Mouse (Mus musculus): ENCODE results near the gene Oca2. TPM values are rescaled to one million over a fixed set of nuclear protein-coding genes. Genes with fewer than 3 reads are reported as not detected.

Oca2 gene
- polyA plus RNA-seq, 1 experiment = not detected

DNA sequence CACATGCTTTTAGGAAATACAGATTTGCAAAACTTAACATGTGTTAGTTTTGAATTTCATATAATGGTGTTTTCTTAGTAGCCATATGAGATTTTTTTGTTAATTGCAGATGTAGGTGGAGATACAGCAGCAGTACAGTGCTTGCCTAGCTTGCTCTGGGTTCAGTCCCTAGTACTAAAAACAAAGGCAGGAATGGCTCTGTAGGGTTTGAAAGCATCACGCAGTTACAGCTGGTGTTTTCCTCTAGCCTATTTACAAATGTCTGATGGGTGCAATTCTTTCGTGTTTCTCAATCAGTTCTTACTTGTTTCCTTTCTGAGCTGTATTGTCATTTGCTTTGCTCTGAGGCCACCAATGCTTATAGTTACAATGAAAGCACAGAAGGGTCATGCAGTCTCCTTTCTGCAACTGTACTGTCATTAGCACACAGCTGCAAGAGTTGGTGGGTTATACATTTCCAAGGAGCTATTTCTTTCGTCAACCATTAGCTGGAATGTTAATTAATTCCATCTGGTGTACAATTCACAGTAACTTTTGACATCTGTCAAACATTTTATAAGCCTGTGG lies 18.4 kb downstream of the Oca2 start:
- Histone ChIP-seq H3K4me3 (ENCODE audit: insufficient read depth, poor library complexity, severe bottlenecking) (no peak overlapping the region), H3ac (ENCODE audit: control insufficient read depth, insufficient read length, low read depth) (no peak overlapping the region), H3K79me3 (ENCODE audit: low read depth) (no peaks in the 10 kb centered on the region), H3K36me3 (ENCODE audit: control insufficient read depth, insufficient read depth) (no peaks in the 10 kb centered on the region), H3K27me3 (ENCODE audit: control insufficient read depth, insufficient read depth, insufficient read length) (no peaks in the 10 kb centered on the region), H3K79me2 (ENCODE audit: control insufficient read depth, insufficient read depth) (no peaks in the 10 kb centered on the region)
- TF ChIP-seq CTCF (IDR thresholded peaks at IDR 0.05; ENCODE audit: control insufficient read depth, insufficient read depth, insufficient read length) (no peak), FOSL1 (IDR thresholded peaks at IDR 0.05; ENCODE audit: insufficient read depth, low read length, poor library complexity, severe bottlenecking) (no peak), MAX (IDR thresholded peaks at IDR 0.05) (no peak), CEBPB (IDR thresholded peaks at IDR 0.05; ENCODE audit: low read depth) (no peak), MYOG (IDR thresholded peaks at IDR 0.05; ENCODE audit: control insufficient read depth, extremely low read depth, insufficient read length) (no peak), MYOD1 (IDR thresholded peaks at IDR 0.05; ENCODE audit: control insufficient read depth, insufficient read length, low read depth) (no peak), USF1 (IDR thresholded peaks at IDR 0.05; ENCODE audit: low read depth) (no peak)

DNA sequence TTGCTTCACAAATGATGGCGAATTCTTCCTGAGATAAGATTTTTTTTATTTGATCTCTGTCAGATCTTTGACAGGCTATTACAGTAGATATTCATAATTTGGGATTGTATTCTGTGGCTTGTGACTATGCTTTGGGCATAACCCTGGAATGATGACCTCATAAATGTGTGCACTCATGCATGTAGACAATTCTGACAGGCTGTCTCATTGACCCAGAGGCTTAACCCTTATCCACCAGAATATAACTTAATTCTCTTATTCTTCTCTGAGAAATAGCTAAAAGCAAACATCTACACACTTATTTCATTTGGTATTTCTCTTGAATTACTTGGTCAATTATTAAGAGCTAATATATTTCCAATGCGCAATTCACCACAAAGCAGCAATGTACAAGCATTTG lies 37.9 kb downstream of the Oca2 start:
- Histone ChIP-seq H3K36me3 (ENCODE audit: control insufficient read depth, insufficient read depth) (no peaks in the 10 kb centered on the region), H3K79me3 (ENCODE audit: low read depth) (no peaks in the 10 kb centered on the region), H3ac (ENCODE audit: control insufficient read depth, insufficient read length, low read depth) (no peak overlapping the region), H3K79me2 (ENCODE audit: control insufficient read depth, insufficient read depth) (no peaks in the 10 kb centered on the region), H3K27me3 (ENCODE audit: control insufficient read depth, insufficient read depth, insufficient read length) (no peaks in the 10 kb centered on the region), H3K4me3 (ENCODE audit: insufficient read depth, poor library complexity, severe bottlenecking) (no peak overlapping the region)
- TF ChIP-seq FOSL1 (IDR thresholded peaks at IDR 0.05; ENCODE audit: insufficient read depth, low read length, poor library complexity, severe bottlenecking) (no peak), CEBPB (IDR thresholded peaks at IDR 0.05; ENCODE audit: low read depth) (no peak), USF1 (IDR thresholded peaks at IDR 0.05; ENCODE audit: low read depth) (no peak)

- Histone ChIP-seq H3K79me2 (ENCODE audit: control insufficient read depth, insufficient read depth) (no peaks in the 10 kb centered on the region), H3K4me3 (ENCODE audit: insufficient read depth, poor library complexity, severe bottlenecking) (no peak overlapping the region), H3K36me3 (ENCODE audit: control insufficient read depth, insufficient read depth) (no peaks in the 10 kb centered on the region), H3ac (ENCODE audit: control insufficient read depth, insufficient read length, low read depth) (no peak overlapping the region), H3K79me3 (ENCODE audit: low read depth) (no peaks in the 10 kb centered on the region), H3K27me3 (ENCODE audit: control insufficient read depth, insufficient read depth, insufficient read length) (no peaks in the 10 kb centered on the region)
- TF ChIP-seq MAX (IDR thresholded peaks at IDR 0.05) (no peak), CTCF (IDR thresholded peaks at IDR 0.05; ENCODE audit: control insufficient read depth, insufficient read depth, insufficient read length) (peak; percentile 18)
Observed at GRCm38 (mm10) chr7:56291468-56292115, 52.0 kb downstream of the Oca2 start.

DNA sequence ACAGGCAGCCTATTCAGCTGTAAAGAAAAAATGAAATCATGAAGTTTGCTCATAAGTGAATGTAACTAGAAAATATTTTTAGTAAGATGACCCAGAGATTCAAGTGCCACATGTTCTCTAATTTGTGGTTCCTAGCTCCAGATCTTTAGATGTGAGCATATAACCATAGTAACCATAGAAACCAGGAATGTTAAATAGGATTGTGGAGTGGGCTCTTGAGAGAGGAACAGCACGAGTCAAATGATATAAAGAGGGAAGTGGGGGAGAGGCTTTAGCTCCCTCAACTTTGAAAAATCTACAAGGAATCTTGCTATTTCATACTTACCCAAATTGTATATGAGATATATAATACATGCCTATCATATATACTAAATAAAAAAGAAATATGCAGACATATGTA lies 64.8 kb downstream of the Oca2 start:
- H3K79me3 ChIP-seq (ENCODE audit: low read depth) = no peaks in the 10 kb centered on the region
- no peak overlapping the region for H3ac ChIP-seq (ENCODE audit: control insufficient read depth, insufficient read length, low read depth)
- TF ChIP-seq MYOD1 (IDR thresholded peaks at IDR 0.05; ENCODE audit: control insufficient read depth, insufficient read length, low read depth) = no peak
- TF ChIP-seq CTCF (IDR thresholded peaks at IDR 0.05; ENCODE audit: control insufficient read depth, insufficient read depth, insufficient read length) = no peak
- TF ChIP-seq MYOG (IDR thresholded peaks at IDR 0.05; ENCODE audit: control insufficient read depth, extremely low read depth, insufficient read length) = no peak
- TF ChIP-seq CEBPB (IDR thresholded peaks at IDR 0.05; ENCODE audit: low read depth) = no peak
- TF ChIP-seq USF1 (IDR thresholded peaks at IDR 0.05; ENCODE audit: low read depth) = no peak
- no peak overlapping the region for H3K4me3 ChIP-seq (ENCODE audit: insufficient read depth, poor library complexity, severe bottlenecking)
- no peaks in the 10 kb centered on the region for H3K36me3 ChIP-seq (ENCODE audit: control insufficient read depth, insufficient read depth)
- H3K79me2 ChIP-seq (ENCODE audit: control insufficient read depth, insufficient read depth) = no peaks in the 10 kb centered on the region
- no peaks in the 10 kb centered on the region for H3K27me3 ChIP-seq (ENCODE audit: control insufficient read depth, insufficient read depth, insufficient read length)

DNA sequence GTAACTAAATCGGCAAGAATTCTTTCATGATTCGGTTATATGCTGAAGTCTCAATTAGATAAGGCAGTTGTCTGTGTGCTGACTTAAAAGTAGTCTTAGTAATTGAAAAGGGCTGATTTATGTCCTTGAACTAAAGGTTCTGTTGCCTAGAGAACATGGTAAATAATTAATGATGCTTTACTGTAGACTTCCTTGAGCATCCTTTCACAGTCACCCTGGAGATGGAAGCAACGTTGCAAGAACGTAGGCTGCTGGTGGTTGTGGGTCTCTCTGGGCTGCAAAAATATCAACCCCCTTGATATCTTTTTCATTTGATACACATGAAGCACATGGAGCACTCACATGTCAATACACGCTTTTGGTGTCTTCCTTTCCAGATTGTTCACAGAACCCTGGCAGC lies 74.8 kb downstream of the Oca2 start:
- Histone ChIP-seq H3K4me3 (ENCODE audit: insufficient read depth, poor library complexity, severe bottlenecking) (no peak overlapping the region), H3ac (ENCODE audit: control insufficient read depth, insufficient read length, low read depth) (no peak overlapping the region), H3K36me3 (ENCODE audit: control insufficient read depth, insufficient read depth) (no peaks in the 10 kb centered on the region), H3K79me2 (ENCODE audit: control insufficient read depth, insufficient read depth) (no peaks in the 10 kb centered on the region), H3K79me3 (ENCODE audit: low read depth) (no peaks in the 10 kb centered on the region), H3K27me3 (ENCODE audit: control insufficient read depth, insufficient read depth, insufficient read length) (no peaks in the 10 kb centered on the region)
- TF ChIP-seq MYOG (IDR thresholded peaks at IDR 0.05; ENCODE audit: control insufficient read depth, extremely low read depth, insufficient read length) (no peak), CTCF (IDR thresholded peaks at IDR 0.05; ENCODE audit: control insufficient read depth, insufficient read depth, insufficient read length) (no peak), FOSL1 (IDR thresholded peaks at IDR 0.05; ENCODE audit: insufficient read depth, low read length, poor library complexity, severe bottlenecking) (no peak), MAX (IDR thresholded peaks at IDR 0.05) (no peak), USF1 (IDR thresholded peaks at IDR 0.05; ENCODE audit: low read depth) (no peak), CEBPB (IDR thresholded peaks at IDR 0.05; ENCODE audit: low read depth) (no peak), MYOD1 (IDR thresholded peaks at IDR 0.05; ENCODE audit: control insufficient read depth, insufficient read length, low read depth) (no peak)
